ENCODE assay signal across 8 mouse cellular contexts in the genomic region with DNA sequence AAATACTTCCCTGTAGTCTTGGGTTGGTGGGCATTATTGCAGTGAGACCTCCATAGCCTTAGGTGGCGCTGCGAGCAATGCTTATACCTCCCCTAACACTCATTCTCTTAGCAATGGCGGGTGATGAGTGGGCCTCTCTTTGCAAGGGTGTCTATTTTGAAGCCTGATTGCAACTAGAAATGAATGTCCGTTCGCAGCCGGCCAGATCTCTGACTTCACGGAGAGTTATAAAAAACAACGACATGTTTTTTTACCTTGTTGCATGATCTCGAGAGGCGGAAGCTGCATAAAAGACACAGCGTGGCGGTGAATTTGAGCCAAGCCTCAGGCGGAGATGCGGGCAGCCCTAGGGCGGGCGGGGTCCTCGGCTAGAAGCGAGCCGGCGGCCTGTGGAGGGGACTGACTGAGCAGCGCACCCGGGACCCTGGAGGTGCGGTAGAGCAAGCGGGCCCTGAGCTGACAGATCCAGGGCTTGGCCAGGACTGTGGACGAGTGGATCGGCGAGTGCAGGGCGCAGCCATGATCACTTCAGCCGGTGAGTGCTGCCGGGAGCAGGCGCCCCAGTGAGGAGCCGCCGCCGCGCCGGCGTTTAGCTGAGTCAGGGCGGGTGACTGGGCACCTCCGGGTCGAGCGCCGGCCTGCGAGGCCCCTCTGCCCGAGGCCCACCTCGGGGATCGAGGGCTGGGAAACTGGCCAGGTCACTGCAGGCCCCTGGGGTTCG. TPM values are rescaled to one million over a fixed set of nuclear protein-coding genes. Genes with fewer than 3 reads are reported as not detected.
A peak's percentile ranks its signal among the peaks of the same experiment; 100 is the strongest.
DNase-seq lines count a peak whose midpoint lies in the region; ATAC-seq and TF ChIP-seq lines count a peak whose summit lies in the region.

A gene (plus strand): TSS at position 117 of the 721 bp plus-strand sequence.

- no peaks in the 10 kb centered on the region for H3K36me3 ChIP-seq in embryonic facial prominence, embryonic 14.5 days (ENCODE audit: control insufficient read depth, insufficient read depth, low read length)
- H3K36me3 ChIP-seq in heart, adult 2 months (ENCODE audit: control insufficient read depth, insufficient read depth, low read length), result peaks cover 6% of the 10 kb centered on the region
- peaks cover 4% of the 10 kb centered on the region for H3K36me3 ChIP-seq in limb, embryonic 13.5 days
- H3K36me3 ChIP-seq in midbrain, embryonic 16.5 days (ENCODE audit: control insufficient read depth, insufficient read depth, low read length), result no peaks in the 10 kb centered on the region

- H3K4me1 ChIP-seq in embryonic facial prominence, embryonic 14.5 days (ENCODE audit: control insufficient read depth, insufficient read depth, low read length), result peaks cover 7% of the 10 kb centered on the region
- peaks cover 5% of the 10 kb centered on the region for H3K4me1 ChIP-seq in heart, adult 2 months (ENCODE audit: control insufficient read depth, insufficient read depth, low read length)
- H3K4me1 ChIP-seq in limb, embryonic 13.5 days, result peaks cover 10% of the 10 kb centered on the region
- peaks cover 10% of the 10 kb centered on the region for H3K4me1 ChIP-seq in midbrain, embryonic 16.5 days (ENCODE audit: control insufficient read depth, insufficient read depth, low read length)

- intact Hi-C loops in heart, adult 2 months (cut with DNase I), result loop anchor here (5.0 to 10.0 kb wide), 3 partner anchors 88 to 1160 kb away; a partner anchor contains a TSS

- peak; percentile 55 for TF ChIP-seq POLR2A in heart, adult 2 months (IDR thresholded peaks at IDR 0.05; ENCODE audit: insufficient read depth, low read depth, low read length)

- H3K4me2 ChIP-seq in embryonic facial prominence, embryonic 14.5 days (ENCODE audit: low read depth, low read length), result peak within 1 kb of the TSS; percentile 92
- peak within 1 kb of the TSS; percentile 93 for H3K4me2 ChIP-seq in limb, embryonic 13.5 days (replicated peaks)
- H3K4me2 ChIP-seq in midbrain, embryonic 16.5 days (ENCODE audit: low read length), result peak within 1 kb of the TSS; percentile 94

- peaks cover 7% of the 10 kb centered on the region for H3K79me2 ChIP-seq in heart, adult 2 months (replicated peaks; ENCODE audit: control insufficient read depth, insufficient read depth, low read length)

- ATAC-seq in embryonic facial prominence, embryonic 14.5 days (ENCODE audit: low read depth), result peak; percentile 97
- ATAC-seq in limb, embryonic 13.5 days (ENCODE audit: low FRiP score, low read depth), result peak; percentile 95
- ATAC-seq in midbrain, embryonic 16.5 days, result peak; percentile 95

- H3K9ac ChIP-seq in embryonic facial prominence, embryonic 14.5 days (ENCODE audit: low read depth, low read length), result peak within 1 kb of the TSS; percentile 98
- H3K9ac ChIP-seq in heart, adult 2 months (ENCODE audit: low read depth, low read length), result peak within 1 kb of the TSS; percentile 99
- H3K9ac ChIP-seq in limb, embryonic 13.5 days, result peak within 1 kb of the TSS; percentile 99
- H3K9ac ChIP-seq in midbrain, embryonic 16.5 days (ENCODE audit: low read depth, low read length), result peak within 1 kb of the TSS; percentile 97

- peak; percentile 97 for DNase-seq in 3T3-L1 (ENCODE audit: low read depth, low spot score)
- peak; percentile 62 to 83 for DNase-seq in adrenal gland, postnatal 4 days (ENCODE audit: low spot score in 2 of 2)
- peak; percentile 96 for DNase-seq in embryonic facial prominence, embryonic 14.5 days (ENCODE audit: low spot score)
- peak; percentile 90 to 92 for DNase-seq in heart, adult 2 months
- peak; percentile 89 to 93 for DNase-seq in kidney, adult 8-10 months
- DNase-seq in spleen, postnatal 10 days (ENCODE audit: low spot score in 2 of 2), result peak; percentile 94

- no peaks in the 10 kb centered on the region for H3K27me3 ChIP-seq in embryonic facial prominence, embryonic 14.5 days (replicated peaks; ENCODE audit: control insufficient read depth, insufficient read depth, low read length)
- no peaks in the 10 kb centered on the region for H3K27me3 ChIP-seq in heart, adult 2 months (ENCODE audit: control insufficient read depth, insufficient read depth, low read length)
- no peaks in the 10 kb centered on the region for H3K27me3 ChIP-seq in limb, embryonic 13.5 days
- no peaks in the 10 kb centered on the region for H3K27me3 ChIP-seq in midbrain, embryonic 16.5 days (ENCODE audit: control insufficient read depth, insufficient read depth, low read depth, low read length)

- H3K9me3 ChIP-seq in embryonic facial prominence, embryonic 14.5 days (ENCODE audit: control insufficient read depth, low read length), result no peaks in the 10 kb centered on the region
- H3K9me3 ChIP-seq in limb, embryonic 13.5 days, result no peaks in the 10 kb centered on the region
- no peaks in the 10 kb centered on the region for H3K9me3 ChIP-seq in midbrain, embryonic 16.5 days (replicated peaks; ENCODE audit: control insufficient read depth, low read length, poor library complexity, severe bottlenecking)

- H3K27ac ChIP-seq in embryonic facial prominence, embryonic 14.5 days (replicated peaks; ENCODE audit: low read depth, low read length), result peak within 1 kb of the TSS; percentile 69
- H3K27ac ChIP-seq in heart, adult 2 months, result peak within 1 kb of the TSS; percentile 97
- peak within 1 kb of the TSS; percentile 72 for H3K27ac ChIP-seq in limb, embryonic 13.5 days
- H3K27ac ChIP-seq in midbrain, embryonic 16.5 days (ENCODE audit: low read length), result peak within 1 kb of the TSS; percentile 84

- peak; percentile 92 for TF ChIP-seq CTCF in heart, adult 2 months (IDR thresholded peaks at IDR 0.05)

- H3K4me3 ChIP-seq in embryonic facial prominence, embryonic 14.5 days (ENCODE audit: low read depth, low read length), result peak within 1 kb of the TSS; percentile 77
- H3K4me3 ChIP-seq in heart, adult 2 months, result peak within 1 kb of the TSS; percentile 91
- peak within 1 kb of the TSS; percentile 98 for H3K4me3 ChIP-seq in limb, embryonic 13.5 days
- H3K4me3 ChIP-seq in midbrain, embryonic 16.5 days (ENCODE audit: low read depth, low read length), result peak within 1 kb of the TSS; percentile 97

- 0 out of 2 replicates have a peak, but pooled peaks have one; percentile 59 for TF ChIP-seq EP300 in heart, adult 2 months (IDR thresholded peaks at IDR 0.05; ENCODE audit: insufficient read depth, low read depth, low read length)

- 2% methylated on average over 30 of the region's 47 CpGs for WGBS in embryonic facial prominence, embryonic 14.5 days
- under 1% methylated on average over 45 of the region's 47 CpGs for WGBS in heart, adult 2 months
- WGBS in limb, embryonic 13.5 days, result under 1% methylated on average over 47 of the region's 47 CpGs
- under 1% methylated on average over 43 of the region's 47 CpGs for WGBS in midbrain, embryonic 16.5 days

RNA-seq across cellular contexts. Expression of the gene that starts here (rescaled TPM):
- total RNA-seq in adrenal gland, postnatal 4 days (2021), result 100 to 1,000 TPM; 113 to 114 TPM
- 159 and 174 TPM in 2 replicates for polyA plus RNA-seq in embryonic facial prominence, embryonic 14.5 days (2014; fragmentation: Nextera tagmentation; extraction: Ambion mirVana)
- total RNA-seq in heart, adult 2 months (2021), result 100 to 1,000 TPM in 1 of 2 experiments, 10 to 100 TPM in 1; 91.6 to 104 TPM
- 65.0 and 102 TPM in 2 replicates for polyA plus RNA-seq in heart, adult 2 months (2012; rRNA removed)
- polyA plus RNA-seq in limb, embryonic 13.5 days (2015; fragmentation: Nextera tagmentation; extraction: Ambion mirVana), result 179 TPM in 2 replicates
- 198 TPM in 2 replicates for polyA plus RNA-seq in midbrain, embryonic 16.5 days (2015; fragmentation: Nextera tagmentation; extraction: Ambion mirVana)

Comparison
In these comparisons a context has a peak if more than half of its experiments do, and no peak if none do; other contexts are left out.
1. Peak in every context shown above with its lines: DNase-seq, ATAC-seq, H3K4me3 ChIP-seq and H3K27ac ChIP-seq.